Mouse (Mus musculus): Measurements from ENCODE around the gene Klf1. TPM values are rescaled to one million over a fixed set of nuclear protein-coding genes. Genes with fewer than 3 reads are reported as not detected.

Klf1 gene
- polyA plus RNA-seq, 1 experiment from 2014 or later: 0.51 TPM

- 72% methylated on average over 1 of the region's 1 CpGs for WGBS
- H3K4me3 ChIP-seq (ENCODE audit: low read depth, low read length): no peak overlapping the region
- H3K36me3 ChIP-seq (ENCODE audit: control insufficient read depth, insufficient read depth, low read length): peaks cover 10% of the 10 kb centered on the region; the same call in 1 of the 2 replicates
- H3K27me3 ChIP-seq (ENCODE audit: control insufficient read depth, insufficient read depth, low read length): no peaks in the 10 kb centered on the region
- ATAC-seq (ENCODE audit: low FRiP score, low TSS enrichment): no peak
- TF ChIP-seq EP300 (optimal IDR thresholded peaks at IDR 0.05) (no peak), CTCF (IDR thresholded peaks at IDR 0.05; ENCODE audit: low read depth) (no peak)
- H3K4me1 ChIP-seq (replicated peaks; ENCODE audit: control insufficient read depth, insufficient read depth): 0 out of 2 replicates have a peak, but pooled peaks cover 5% of the 10 kb centered on the region
- no peak for DNase-seq (ENCODE audit: low spot score)
- no peak overlapping the region for H3K4me2 ChIP-seq (replicated peaks; ENCODE audit: low read depth)
- H3K9ac ChIP-seq (ENCODE audit: low read length): no peak overlapping the region
- H3K9me3 ChIP-seq (ENCODE audit: control insufficient read depth, low read length): no peaks in the 10 kb centered on the region
- H3K27ac ChIP-seq (replicated peaks): no peak overlapping the region
Observed at GRCm38 (mm10) chr8:84889141-84889540, 12.6 kb upstream of the Klf1 start.

- DNase-seq (ENCODE audit: low spot score): no peak
- TF ChIP-seq EP300 (optimal IDR thresholded peaks at IDR 0.05): no peak
- TF ChIP-seq CTCF (IDR thresholded peaks at IDR 0.05; ENCODE audit: low read depth): no peak
- Histone ChIP-seq H3K27me3 (ENCODE audit: control insufficient read depth, insufficient read depth, low read length) (no peaks in the 10 kb centered on the region), H3K4me1 (replicated peaks; ENCODE audit: control insufficient read depth, insufficient read depth) (0 out of 2 replicates have a peak, but pooled peaks cover 5% of the 10 kb centered on the region), H3K9me3 (ENCODE audit: control insufficient read depth, low read length) (no peaks in the 10 kb centered on the region), H3K4me2 (replicated peaks; ENCODE audit: low read depth) (peak overlapping the region; percentile 96), H3K4me3 (ENCODE audit: low read depth, low read length) (peak overlapping the region; percentile 60), H3K27ac (replicated peaks) (no peak overlapping the region), H3K9ac (ENCODE audit: low read length) (peak overlapping the region; percentile 70), H3K36me3 (ENCODE audit: control insufficient read depth, insufficient read depth, low read length) (peaks cover 5% of the 10 kb centered on the region; the same call in 1 of the 2 replicates)
- ATAC-seq (ENCODE audit: low FRiP score, low TSS enrichment): no peak; the same call in 1 of the 2 replicates
- 11% methylated on average over 31 of the region's 31 CpGs for WGBS
Observed at GRCm38 (mm10) chr8:84892993-84893708, 8.6 kb upstream of the Klf1 start.

GRCm38 (mm10) chr8:84893709-84894134 lies 8.0 kb upstream of the Klf1 start, which contains the start of gene Gcdh:
Gene Gcdh (minus strand): TSS chr8:84893921.
- Histone ChIP-seq H3K4me1 (replicated peaks; ENCODE audit: control insufficient read depth, insufficient read depth) (0 out of 2 replicates have a peak, but pooled peaks cover 5% of the 10 kb centered on the region), H3K36me3 (ENCODE audit: control insufficient read depth, insufficient read depth, low read length) (peaks cover 3% of the 10 kb centered on the region; the same call in 1 of the 2 replicates), H3K4me2 (replicated peaks; ENCODE audit: low read depth) (peak within 1 kb of the TSS; percentile 96), H3K4me3 (ENCODE audit: low read depth, low read length) (peak within 1 kb of the TSS; percentile 60), H3K27ac (replicated peaks) (no peak within 1 kb of the TSS), H3K9ac (ENCODE audit: low read length) (peak within 1 kb of the TSS; percentile 70), H3K27me3 (ENCODE audit: control insufficient read depth, insufficient read depth, low read length) (no peaks in the 10 kb centered on the region), H3K9me3 (ENCODE audit: control insufficient read depth, low read length) (no peaks in the 10 kb centered on the region)
- TF ChIP-seq EP300 (optimal IDR thresholded peaks at IDR 0.05) (no peak), CTCF (IDR thresholded peaks at IDR 0.05; ENCODE audit: low read depth) (peak; percentile 34)
- under 1% methylated on average over 11 of the region's 11 CpGs for WGBS
- peak; percentile 94 for DNase-seq (ENCODE audit: low spot score)
- peak; percentile 98 for ATAC-seq (ENCODE audit: low FRiP score, low TSS enrichment)

- Histone ChIP-seq H3K27ac (replicated peaks) (no peak overlapping the region), H3K4me1 (replicated peaks; ENCODE audit: control insufficient read depth, insufficient read depth) (0 out of 2 replicates have a peak, but pooled peaks cover 5% of the 10 kb centered on the region), H3K27me3 (ENCODE audit: control insufficient read depth, insufficient read depth, low read length) (no peaks in the 10 kb centered on the region), H3K9ac (ENCODE audit: low read length) (no peak overlapping the region), H3K4me3 (ENCODE audit: low read depth, low read length) (no peak overlapping the region), H3K9me3 (ENCODE audit: control insufficient read depth, low read length) (no peaks in the 10 kb centered on the region), H3K36me3 (ENCODE audit: control insufficient read depth, insufficient read depth, low read length) (no peaks in the 10 kb centered on the region; the same call in 1 of the 2 replicates), H3K4me2 (replicated peaks; ENCODE audit: low read depth) (no peak overlapping the region)
- DNase-seq (ENCODE audit: low spot score) (no peak), ATAC-seq (ENCODE audit: low FRiP score, low TSS enrichment) (no peak)
- WGBS: 88% methylated on average over 5 of the region's 5 CpGs
- TF ChIP-seq EP300 (optimal IDR thresholded peaks at IDR 0.05): no peak
- TF ChIP-seq CTCF (IDR thresholded peaks at IDR 0.05; ENCODE audit: low read depth): no peak
Observed at GRCm38 (mm10) chr8:84895963-84896362, 5.8 kb upstream of the Klf1 start.

GRCm38 (mm10) chr8:84901071-84901470 lies 657 bp upstream of the Klf1 start:
- Histone ChIP-seq H3K27me3 (ENCODE audit: control insufficient read depth, insufficient read depth, low read length) (no peaks in the 10 kb centered on the region), H3K27ac (replicated peaks) (no peak overlapping the region), H3K4me2 (replicated peaks; ENCODE audit: low read depth) (no peak overlapping the region), H3K4me3 (ENCODE audit: low read depth, low read length) (no peak overlapping the region), H3K4me1 (replicated peaks; ENCODE audit: control insufficient read depth, insufficient read depth) (no peaks in the 10 kb centered on the region), H3K36me3 (ENCODE audit: control insufficient read depth, insufficient read depth, low read length) (no peaks in the 10 kb centered on the region), H3K9ac (ENCODE audit: low read length) (no peak overlapping the region), H3K9me3 (ENCODE audit: control insufficient read depth, low read length) (no peaks in the 10 kb centered on the region)
- TF ChIP-seq EP300 (optimal IDR thresholded peaks at IDR 0.05) (no peak), CTCF (IDR thresholded peaks at IDR 0.05; ENCODE audit: low read depth) (no peak)
- WGBS: 63% methylated on average over 4 of the region's 4 CpGs
- DNase-seq (ENCODE audit: low spot score) (no peak), ATAC-seq (ENCODE audit: low FRiP score, low TSS enrichment) (no peak)

- Histone ChIP-seq H3K27me3 (ENCODE audit: control insufficient read depth, insufficient read depth, low read length) (no peaks in the 10 kb centered on the region), H3K4me3 (ENCODE audit: low read depth, low read length) (peak overlapping the region; percentile 71), H3K9me3 (ENCODE audit: control insufficient read depth, low read length) (no peaks in the 10 kb centered on the region), H3K4me2 (replicated peaks; ENCODE audit: low read depth) (peak overlapping the region; percentile 99), H3K9ac (ENCODE audit: low read length) (peak overlapping the region; percentile 74), H3K36me3 (ENCODE audit: control insufficient read depth, insufficient read depth, low read length) (no peaks in the 10 kb centered on the region), H3K4me1 (replicated peaks; ENCODE audit: control insufficient read depth, insufficient read depth) (no peaks in the 10 kb centered on the region), H3K27ac (replicated peaks) (peak overlapping the region; percentile 80; the same call in 1 of the 2 replicates)
- no peak for DNase-seq (ENCODE audit: low spot score)
- TF ChIP-seq CTCF (IDR thresholded peaks at IDR 0.05; ENCODE audit: low read depth) (no peak), EP300 (optimal IDR thresholded peaks at IDR 0.05) (no peak)
- no peak for ATAC-seq (ENCODE audit: low FRiP score, low TSS enrichment)
- WGBS: 5% methylated on average over 23 of the region's 24 CpGs
Observed at GRCm38 (mm10) chr8:84902367-84902919, 715 bp downstream of the Klf1 start.

Data from stomach, postnatal 0 days (tissue).